Mouse (Mus musculus) neural tube, embryonic 14.5 days (tissue): ENCODE measurements around the gene Hrh2. TPM values are rescaled to one million over a fixed set of nuclear protein-coding genes. Genes with fewer than 3 reads are reported as not detected.

Experiments
- ATAC-seq: fragments of 200-750 bp; cut with Nextera tagmentation; 2 replicates; pipeline ENCODE4 v1.8.0; 2017; ENCODE audit warnings: low read depth, mild to moderate bottlenecking, moderate TSS enrichment, moderate library complexity
- H3K27ac ChIP-seq: fragments of 300-500 bp; sonication (generic); 2 replicates; pipeline ENCODE4 v1.5.1; 2014; ENCODE audit warnings: low read depth, mild to moderate bottlenecking, control low read depth, low read length, moderate library complexity, mixed read lengths
- H3K27me3 ChIP-seq: fragments of 300-500 bp; sonication (generic); 2 replicates; pipeline ENCODE4 v1.6.1; 2014; ENCODE audit warnings: low read length; ENCODE audit not compliant: control insufficient read depth, insufficient read depth
- H3K36me3 ChIP-seq: fragments of 300-500 bp; sonication (generic); 2 replicates; pipeline ENCODE4 v1.6.1; 2014; ENCODE audit warnings: low read length, mixed read lengths; ENCODE audit not compliant: control insufficient read depth, insufficient read depth
- H3K4me1 ChIP-seq: fragments of 300-500 bp; sonication (generic); 2 replicates; pipeline ENCODE4 v1.6.1; 2014; ENCODE audit warnings: low read length; ENCODE audit not compliant: control insufficient read depth, insufficient read depth
- H3K4me2 ChIP-seq: fragments of 300-500 bp; sonication (generic); 2 replicates; pipeline ENCODE4 v1.6.1; 2014; ENCODE audit warnings: mild to moderate bottlenecking, low read depth, low read length, control low read depth
- H3K4me3 ChIP-seq: fragments of 300-500 bp; sonication (generic); 2 replicates; pipeline ENCODE4 v1.5.1; 2014; ENCODE audit warnings: low read depth, low read length, control low read depth, mixed read lengths
- H3K9ac ChIP-seq: fragments of 300-500 bp; sonication (generic); replicated peaks from 2 replicates; pipeline ENCODE4 v1.6.1; 2014; ENCODE audit warnings: low read depth, mild to moderate bottlenecking, control low read depth, low read length, mixed read lengths
- H3K9me3 ChIP-seq: fragments of 300-500 bp; sonication (generic); 2 replicates; pipeline ENCODE4 v1.6.1; 2016; ENCODE audit warnings: low read length; ENCODE audit not compliant: control insufficient read depth
- WGBS: fragments of 180-500 bp; shearing (Covaris S2); extraction: QIAGEN DNeasy Blood & Tissue Kit; methylation state at CpG from one replicate; pipeline ENCODE4 v1.1.7; 2014; 5-methylcytosine and 5-hydroxymethylcytosine counted together
- polyA plus RNA-seq: library from polyadenylated mRNA; unstranded; fragments of >200 nt; fragmentation: Nextera tagmentation; extraction: Ambion mirVana; gene quantifications from 2 replicates; pipeline ENCODE4 v1.2.1, GENCODE M21; 2014

The Hrh2 gene
- polyA plus RNA-seq, 1 experiment from 2014 or later, result 0.50 TPM

DNA sequence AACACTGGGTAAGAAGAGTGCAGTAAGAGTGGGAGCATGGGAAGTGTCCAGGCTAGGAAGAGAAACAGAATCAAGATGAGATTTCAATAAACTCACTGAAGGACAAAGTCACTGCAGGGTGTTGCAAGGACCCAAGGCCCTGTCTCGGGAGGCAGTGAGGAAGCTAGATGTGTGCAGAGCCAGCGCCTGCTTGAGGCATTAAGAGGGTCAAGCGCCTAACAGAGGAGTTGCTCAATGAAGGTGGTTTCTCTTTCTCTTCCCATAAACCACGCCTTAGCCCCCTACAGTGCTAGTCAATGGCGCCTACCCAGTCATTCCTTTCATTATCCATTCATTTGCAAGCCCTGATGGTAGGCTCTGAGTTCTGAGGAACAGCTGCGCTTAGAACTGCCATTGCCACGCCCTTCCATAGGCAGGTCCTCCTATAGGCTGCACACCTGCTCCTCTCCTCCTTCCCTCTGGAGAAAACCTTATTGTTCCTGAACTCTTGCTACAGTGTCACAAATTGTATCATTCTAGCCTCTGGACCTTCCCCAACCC lies 23.9 kb downstream of the Hrh2 start:
- 19% methylated on average over 7 of the region's 7 CpGs for WGBS
- no peaks in the 10 kb centered on the region for H3K36me3 ChIP-seq
- H3K9ac ChIP-seq, result no peak overlapping the region
- H3K4me3 ChIP-seq, result no peak overlapping the region
- ATAC-seq, result no peak
- H3K27ac ChIP-seq, result no peak overlapping the region
- no peaks in the 10 kb centered on the region for H3K9me3 ChIP-seq
- H3K4me1 ChIP-seq, result peaks cover 14% of the 10 kb centered on the region
- no peak overlapping the region for H3K4me2 ChIP-seq
- no peaks in the 10 kb centered on the region for H3K27me3 ChIP-seq

DNA sequence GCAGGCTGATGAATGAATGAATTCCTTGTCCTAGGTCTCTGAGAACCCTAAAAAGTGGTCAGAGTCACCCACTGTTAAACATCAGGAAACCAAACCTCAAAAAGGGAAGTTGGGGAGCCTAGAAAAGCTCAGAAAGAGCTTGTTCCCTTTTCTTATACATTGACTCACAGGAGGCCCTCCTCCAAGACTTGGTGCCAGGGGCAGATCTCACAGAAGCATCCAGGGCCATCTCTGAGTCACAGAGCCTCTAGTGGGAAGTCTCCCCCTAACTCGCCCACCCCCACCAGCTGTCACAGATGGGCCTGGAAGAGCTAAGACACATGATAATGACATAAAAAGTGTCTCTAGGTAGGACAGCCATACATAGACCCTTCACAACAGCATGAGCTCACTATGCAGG lies 26.4 kb downstream of the Hrh2 start:
- Histone ChIP-seq H3K4me2 (no peak overlapping the region), H3K9ac (no peak overlapping the region), H3K9me3 (no peaks in the 10 kb centered on the region), H3K4me3 (no peak overlapping the region), H3K27ac (no peak overlapping the region), H3K27me3 (no peaks in the 10 kb centered on the region), H3K36me3 (no peaks in the 10 kb centered on the region), H3K4me1 (peaks cover 3% of the 10 kb centered on the region; the same call in 1 of the 2 replicates)
- no peak for ATAC-seq
- 94% methylated on average over 1 of the region's 1 CpGs for WGBS

DNA sequence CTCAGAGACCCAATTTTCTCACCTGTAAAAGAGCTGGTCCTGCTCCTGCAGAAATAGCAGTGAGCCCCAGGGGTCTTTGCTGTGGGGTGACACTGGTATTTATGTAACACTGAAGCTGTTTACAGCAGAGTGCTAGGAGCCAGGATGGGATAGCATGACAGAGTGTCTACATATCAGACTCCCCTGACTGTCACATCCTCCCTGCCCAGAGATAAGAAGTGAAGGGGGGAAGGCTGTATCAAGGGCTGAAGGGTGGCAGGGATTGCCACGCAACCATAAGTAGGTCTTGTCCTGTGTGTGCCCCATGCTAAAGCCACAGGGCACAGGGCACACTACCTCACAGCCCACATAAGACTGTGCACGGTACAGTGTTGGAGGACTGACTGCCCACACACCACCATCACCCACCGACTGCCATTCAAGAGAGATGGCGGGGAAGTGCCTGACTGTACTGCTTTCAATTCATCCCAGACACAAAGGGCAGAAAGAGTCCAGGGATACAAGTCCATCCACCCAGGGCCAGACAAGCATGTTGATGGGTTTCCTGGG lies 29.8 kb downstream of the Hrh2 start:
- no peak overlapping the region for H3K4me3 ChIP-seq
- 67% methylated on average over 4 of the region's 4 CpGs for WGBS
- ATAC-seq, result no peak

DNA sequence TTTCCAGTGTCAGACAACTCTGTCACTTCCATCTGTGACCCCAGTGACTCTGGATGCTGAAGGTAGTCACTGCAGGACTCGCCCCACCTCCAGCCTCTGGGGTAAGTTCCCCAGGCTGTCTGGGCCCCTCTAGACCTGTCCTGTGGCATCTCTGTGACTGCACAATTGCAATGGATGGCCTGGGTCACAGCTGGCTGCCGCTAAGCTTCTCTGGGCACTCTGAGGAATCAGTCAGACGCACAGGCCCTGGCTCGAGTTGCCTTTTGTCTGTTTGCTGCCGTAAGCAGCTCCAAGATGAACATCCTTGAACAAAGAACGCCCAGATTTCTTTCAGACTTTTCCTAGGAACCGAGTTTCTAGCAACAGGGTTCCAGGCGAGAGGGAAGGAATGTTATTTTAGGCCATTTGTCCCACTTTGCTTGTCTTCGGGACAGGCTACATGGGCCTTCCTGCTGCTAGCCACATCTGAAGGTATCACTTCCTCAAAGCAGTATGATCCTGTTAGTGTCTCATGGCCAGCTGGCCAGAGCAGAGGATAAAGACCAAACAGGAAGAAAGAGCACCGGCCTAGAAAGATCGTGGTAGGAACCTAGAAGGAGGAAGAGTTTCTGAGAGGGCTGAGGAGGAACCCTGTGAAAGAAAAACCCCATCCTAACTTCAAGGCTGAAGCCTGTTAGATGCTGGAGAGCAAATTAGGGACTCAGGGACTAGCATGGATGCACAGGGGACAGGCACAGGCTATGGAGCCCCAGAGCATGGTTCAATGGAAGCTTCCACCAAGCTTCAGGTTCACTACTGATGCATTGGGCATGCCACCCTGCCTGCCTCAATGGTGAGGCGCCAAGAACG lies 31.2 kb downstream of the Hrh2 start:
- WGBS, result 56% methylated on average over 13 of the region's 13 CpGs
- no peak for ATAC-seq
- 0 out of 2 replicates have a peak, but pooled peaks cover 2% of the 10 kb centered on the region for H3K4me1 ChIP-seq
- no peaks in the 10 kb centered on the region for H3K9me3 ChIP-seq
- H3K4me2 ChIP-seq, result no peak overlapping the region
- H3K36me3 ChIP-seq, result no peaks in the 10 kb centered on the region
- no peaks in the 10 kb centered on the region for H3K27me3 ChIP-seq
- H3K4me3 ChIP-seq, result no peak overlapping the region
- no peak overlapping the region for H3K27ac ChIP-seq
- no peak overlapping the region for H3K9ac ChIP-seq

More for the DNA sequence above, 29.8 kb downstream of the Hrh2 start:
- Histone ChIP-seq H3K27ac (no peak overlapping the region), H3K4me2 (no peak overlapping the region), H3K27me3 (no peaks in the 10 kb centered on the region), H3K9ac (no peak overlapping the region), H3K4me1 (0 out of 2 replicates have a peak, but pooled peaks cover 2% of the 10 kb centered on the region), H3K36me3 (no peaks in the 10 kb centered on the region), H3K9me3 (no peaks in the 10 kb centered on the region)

DNA sequence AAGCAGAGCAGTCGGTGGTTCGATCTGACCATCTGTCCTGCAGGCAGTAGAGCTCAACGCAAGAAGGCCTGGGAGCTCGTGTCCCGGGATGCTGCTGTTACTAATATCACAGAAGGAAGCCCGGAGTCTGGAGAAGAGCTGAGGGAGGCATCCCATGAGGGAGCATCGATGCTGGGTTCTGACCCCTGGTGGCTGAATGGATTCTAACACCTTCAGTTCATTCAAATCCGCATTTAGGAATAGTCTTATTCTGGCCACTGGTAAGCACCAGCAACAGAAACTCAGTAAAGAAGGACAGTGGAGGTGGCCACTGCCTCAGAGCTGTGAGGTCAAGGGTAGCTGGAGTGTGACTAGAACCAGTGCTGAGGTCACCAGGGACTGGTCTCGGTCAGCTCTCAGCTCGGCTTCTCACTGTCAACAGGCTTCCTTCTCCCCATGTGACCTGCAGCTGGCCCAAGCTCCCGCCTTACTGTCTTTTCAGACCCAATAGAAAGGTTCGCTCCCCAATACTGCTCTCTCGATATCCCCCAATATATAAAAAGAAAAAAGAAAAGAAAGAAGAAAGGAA lies 36.1 kb downstream of the Hrh2 start:
- H3K9ac ChIP-seq, result no peak overlapping the region
- H3K36me3 ChIP-seq, result no peaks in the 10 kb centered on the region
- no peak overlapping the region for H3K4me2 ChIP-seq
- WGBS, result 33% methylated on average over 13 of the region's 13 CpGs
- ATAC-seq, result peak; percentile 51
- H3K4me3 ChIP-seq, result no peak overlapping the region
- H3K9me3 ChIP-seq, result no peaks in the 10 kb centered on the region
- no peaks in the 10 kb centered on the region for H3K27me3 ChIP-seq
- H3K27ac ChIP-seq, result no peak overlapping the region
- H3K4me1 ChIP-seq, result no peaks in the 10 kb centered on the region

DNA sequence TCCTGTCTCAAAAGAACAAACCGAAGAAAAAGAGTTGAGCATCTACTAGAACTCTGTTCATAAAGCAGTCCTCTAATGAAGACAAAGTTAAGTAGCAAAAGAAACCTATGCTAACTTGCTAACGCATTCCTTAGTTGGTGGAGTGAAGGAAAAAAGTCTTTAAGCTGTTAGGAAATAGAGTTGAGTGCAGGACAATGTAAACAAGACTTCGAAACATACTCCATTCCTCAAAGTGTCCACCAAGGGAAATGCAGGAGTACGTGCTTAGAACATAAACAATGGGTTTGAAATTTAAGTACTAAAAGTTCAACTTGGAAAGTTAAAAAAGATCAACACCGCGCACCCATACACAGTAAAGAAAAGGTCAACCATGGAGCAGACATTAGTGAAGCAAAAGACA lies 38.2 kb downstream of the Hrh2 start:
- H3K27ac ChIP-seq, result no peak overlapping the region
- no peaks in the 10 kb centered on the region for H3K36me3 ChIP-seq

DNA sequence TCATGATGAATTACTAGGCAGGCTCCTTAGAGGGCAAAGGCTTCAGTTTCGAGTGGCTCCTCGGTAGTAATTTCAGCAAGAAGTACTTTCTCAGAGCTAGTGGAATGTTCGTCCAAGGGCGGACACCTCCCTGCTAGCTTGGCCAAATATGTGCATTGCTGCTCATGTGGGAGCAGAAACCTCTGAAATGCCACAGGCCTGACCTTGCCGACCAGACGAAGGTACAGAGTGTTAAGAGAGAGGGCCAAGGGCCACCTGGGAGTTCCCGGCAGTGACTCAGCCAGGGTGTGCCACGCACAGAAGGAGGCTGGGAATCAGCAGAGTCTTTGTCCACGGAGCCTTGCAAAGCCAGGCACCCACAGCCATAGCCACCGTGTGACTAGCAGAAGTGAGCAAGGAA lies 39.9 kb downstream of the Hrh2 start:
- H3K27ac ChIP-seq, result no peak overlapping the region
- WGBS, result 86% methylated on average over 10 of the region's 10 CpGs
- H3K4me3 ChIP-seq, result no peak overlapping the region
- no peaks in the 10 kb centered on the region for H3K27me3 ChIP-seq
- H3K9ac ChIP-seq, result no peak overlapping the region
- no peaks in the 10 kb centered on the region for H3K4me1 ChIP-seq
- ATAC-seq, result no peak
- no peaks in the 10 kb centered on the region for H3K9me3 ChIP-seq
- no peaks in the 10 kb centered on the region for H3K36me3 ChIP-seq
- H3K4me2 ChIP-seq, result no peak overlapping the region

More for the DNA sequence above, 38.2 kb downstream of the Hrh2 start:
- no peak overlapping the region for H3K4me3 ChIP-seq
- no peak for ATAC-seq
- no peak overlapping the region for H3K9ac ChIP-seq
- H3K4me1 ChIP-seq, result no peaks in the 10 kb centered on the region
- H3K27me3 ChIP-seq, result no peaks in the 10 kb centered on the region
- no peak overlapping the region for H3K4me2 ChIP-seq
- H3K9me3 ChIP-seq, result no peaks in the 10 kb centered on the region
- WGBS, result 92% methylated on average over 6 of the region's 6 CpGs

DNA sequence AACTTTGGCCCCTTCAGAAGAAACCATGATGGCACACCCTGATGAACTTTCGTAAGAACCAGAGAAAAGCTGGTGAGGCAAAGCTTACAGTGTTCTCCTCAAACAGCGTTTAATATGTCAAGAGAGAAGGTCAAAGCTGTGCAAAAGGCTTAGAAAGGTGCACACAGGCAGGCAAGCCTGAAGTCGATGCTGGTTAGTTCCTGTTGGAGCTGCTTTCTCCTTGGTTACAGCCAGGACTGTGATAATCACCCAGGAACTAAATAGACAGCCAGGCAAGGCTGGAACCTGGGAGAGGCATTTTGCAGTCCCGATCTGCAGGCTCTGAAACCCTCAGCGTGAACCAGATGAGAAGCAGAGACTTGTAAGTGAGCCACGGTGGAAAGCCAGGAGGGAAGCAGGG lies 45.6 kb downstream of the Hrh2 start:
- no peak overlapping the region for H3K27ac ChIP-seq
- H3K36me3 ChIP-seq, result no peaks in the 10 kb centered on the region
- H3K4me3 ChIP-seq, result no peak overlapping the region
- 73% methylated on average over 6 of the region's 6 CpGs for WGBS
- H3K4me1 ChIP-seq, result peaks cover 2% of the 10 kb centered on the region; the same call in 1 of the 2 replicates
- no peak overlapping the region for H3K9ac ChIP-seq
- no peak for ATAC-seq
- no peaks in the 10 kb centered on the region for H3K27me3 ChIP-seq
- no peak overlapping the region for H3K4me2 ChIP-seq
- H3K9me3 ChIP-seq, result no peaks in the 10 kb centered on the region
